Mouse (Mus musculus) Muller cell, postnatal 12 days (primary cell): ENCODE data around the gene Btbd35f8.
"Not testable (repeated sequence)": the region's sequence is repeated elsewhere in the genome, so short reads cannot be mapped to it uniquely, and the experiment has no call there.

Experiments
- DNase-seq: peaks from one replicate; pipeline ENCODE4 v3.0.0-alpha.2; 2015; ENCODE audit errors: inconsistent ontology term

Btbd35f8 gene

DNA sequence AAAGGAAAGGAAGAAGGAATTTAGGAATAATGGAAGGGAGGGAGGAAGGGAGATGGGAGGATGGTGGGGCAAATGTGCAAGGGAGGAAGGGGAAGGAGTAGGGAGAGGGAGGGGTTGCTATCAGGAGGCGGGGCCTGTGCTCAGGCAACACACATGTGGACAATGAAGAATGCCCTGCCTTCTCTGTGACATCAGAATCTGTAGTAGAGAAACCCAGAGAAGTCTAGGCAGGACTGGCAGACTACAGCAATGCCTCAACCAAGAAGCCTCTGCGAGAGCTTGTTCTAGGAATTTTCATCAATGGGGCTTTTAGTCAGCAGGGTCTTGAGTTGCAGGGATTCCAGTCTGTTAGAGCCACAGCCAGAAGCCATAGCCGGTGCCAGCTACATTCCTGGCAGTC, at the start of gene Btbd35f8:
Gene Btbd35f8 (plus strand): TSS at position 301 of the 400 bp plus-strand sequence.
- DNase-seq = not testable (repeated sequence)
